Mouse (Mus musculus) lung, postnatal 0 days (tissue): ENCODE measurements at regions not wholly inside any gene's neighbourhood (a gene's known extent, or its start where the extent isn't known, plus 50 kb on each side); places are given as distances from the start of the nearest gene placed in this dataset.

Source experiments
- CTCF ChIP-seq: IDR thresholded peaks from 2 replicates; pipeline ENCODE4 v1.5.1; 2016; ENCODE audit warnings: antibody characterized with exemption, mild to moderate bottlenecking
- EP300 ChIP-seq: IDR thresholded peaks from 2 replicates; pipeline ENCODE4 v1.6.1; 2016; ENCODE audit warnings: antibody characterized with exemption, mild to moderate bottlenecking, control low read depth

DNA sequence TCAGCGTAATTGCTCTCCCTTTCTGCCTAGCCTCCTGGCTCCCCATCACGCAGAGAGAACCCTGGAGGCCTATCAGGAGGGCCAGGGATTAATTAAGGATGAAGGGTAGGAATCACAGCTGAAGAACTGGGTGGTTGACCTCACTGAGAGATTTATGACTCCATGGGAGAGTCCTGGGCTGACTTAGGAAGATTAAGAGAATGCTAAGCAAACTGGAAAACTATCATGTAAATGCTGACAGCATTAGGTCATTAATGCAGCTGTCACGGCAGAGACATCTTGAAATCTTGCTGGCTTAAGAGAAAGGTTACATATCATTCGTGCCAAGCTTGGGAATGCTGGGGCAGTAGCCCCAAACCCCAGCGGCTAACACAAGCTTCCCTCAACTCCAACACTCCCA, 93.2 kb downstream of the Utp6 start:
- TF ChIP-seq EP300, result no peak
- no peak for TF ChIP-seq CTCF
